Mouse (Mus musculus) G1E (cell line): Measurements from ENCODE around the gene Cebpb. TPM values are rescaled to one million over a fixed set of nuclear protein-coding genes. Genes with fewer than 3 reads are reported as not detected.
A peak's percentile ranks its signal among the peaks of the same experiment; 100 is the strongest.

ENCODE experiments used
- ATAC-seq: 2 replicates; pipeline ENCODE4 v1.8.0; 2016; ENCODE audit warnings: mild to moderate bottlenecking; ENCODE audit not compliant: insufficient number of reproducible peaks, poor library complexity, low FRiP score, severe bottlenecking; ENCODE audit errors: extremely low read depth
- DNase-seq: peaks from one replicate; pipeline ENCODE4 v3.0.0; 2012; ENCODE audit warnings: low spot score
- H3K27me3 ChIP-seq: 2 replicates; pipeline ENCODE4 v1.6.1; 2012; ENCODE audit warnings: mild to moderate bottlenecking, low read length, inconsistent platforms; ENCODE audit not compliant: insufficient read depth
- H3K36me3 ChIP-seq: replicated peaks from 2 replicates; pipeline ENCODE3; 2012; ENCODE audit warnings: mild to moderate bottlenecking, inconsistent platforms
- H3K4me1 ChIP-seq: 2 replicates; pipeline ENCODE4 v1.6.1; 2012; ENCODE audit warnings: low read depth, low read length, inconsistent platforms, mixed read lengths; ENCODE audit not compliant: insufficient read depth
- H3K4me3 ChIP-seq: 2 replicates; pipeline ENCODE4 v1.5.1; 2012; ENCODE audit warnings: low read depth, mild to moderate bottlenecking, inconsistent platforms, low read length, moderate library complexity, mixed read lengths
- H3K9me3 ChIP-seq: replicated peaks from 2 replicates; pipeline ENCODE4 v1.6.1; 2012; ENCODE audit warnings: inconsistent platforms
- CTCF ChIP-seq: IDR thresholded peaks from 2 replicates; pipeline ENCODE4 v1.5.1; 2012; ENCODE audit warnings: low read depth, low read length, inconsistent platforms, mixed read lengths
- GATA1 ChIP-seq: IDR thresholded peaks from 2 replicates; pipeline ENCODE4 v1.6.1; 2012; ENCODE audit warnings: borderline replicate concordance, low read length, inconsistent platforms, mixed read lengths
- GATA2 ChIP-seq: IDR thresholded peaks from 2 replicates; pipeline ENCODE4 v1.6.1; 2012; ENCODE audit warnings: low read depth, low read length, inconsistent platforms, borderline replicate concordance
- POLR2AphosphoS5 ChIP-seq: IDR thresholded peaks from 2 replicates; pipeline ENCODE4 v1.6.1; 2012; ENCODE audit warnings: low read depth, low read length, inconsistent platforms; ENCODE audit not compliant: insufficient replicate concordance
- TAL1 ChIP-seq: conservative IDR thresholded peaks from 2 replicates; pipeline ENCODE4 v1.6.1; 2012; ENCODE audit warnings: low read depth, low read length, inconsistent platforms, mixed read lengths
- polyA plus RNA-seq: library from polyadenylated mRNA; stranded (reverse); fragments of >175 nt; gene quantifications from 2 replicates; pipeline ENCODE4 v1.2.3, GENCODE M21; 2012
- total RNA-seq, 2 experiments: library from RNA; stranded (forward) in 1 of 2; stranded (reverse) in 1 of 2; fragments of 200-1000 nt in 1 of 2; fragments of >200 nt in 1 of 2; fragmentation: Nextera tagmentation in 1 of 2; gene quantifications; 2 replicates each; pipeline ENCODE4 v1.2.3; 2014 to 2017

Gene Cebpb
- total and polyA plus RNA-seq, 3 experiments, result 12.5 to 61.6 (median 12.9) TPM

DNA sequence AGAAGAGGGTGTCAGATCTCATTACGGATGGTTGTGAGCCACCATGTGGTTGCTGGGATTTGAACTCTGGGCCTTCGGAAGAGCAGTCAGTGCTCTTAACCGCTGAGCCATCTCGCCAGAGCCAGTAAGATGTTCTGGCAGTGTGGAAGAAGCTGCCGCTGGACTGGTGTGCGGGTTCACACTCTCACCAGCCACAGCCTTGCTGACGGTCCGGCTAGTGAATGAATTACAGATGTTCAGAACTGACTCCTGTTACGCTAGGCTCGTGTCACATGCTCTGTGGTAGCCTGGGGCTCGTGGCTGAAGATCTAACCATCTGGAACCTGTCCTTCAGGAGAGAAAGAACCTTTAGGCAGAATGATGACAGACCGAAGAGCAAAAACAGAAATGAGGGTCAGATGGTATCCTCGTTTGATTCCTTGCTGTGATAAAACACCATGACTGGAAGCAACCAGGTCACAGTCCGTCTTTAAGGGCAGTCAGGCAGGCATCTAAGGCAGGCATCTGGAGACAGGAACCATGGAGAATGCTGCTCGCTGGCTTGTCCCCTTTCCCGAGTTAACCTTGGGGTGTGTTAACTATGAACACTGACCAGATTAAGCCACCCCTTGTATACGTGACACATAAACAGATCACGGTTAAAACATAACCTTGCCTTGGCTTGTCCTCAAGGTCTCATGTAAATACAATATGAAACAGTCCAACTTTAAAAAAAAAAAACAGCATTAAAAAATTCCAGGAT is 22.6 kb upstream of the Cebpb start:
- peaks cover 13% of the 10 kb centered on the region for H3K4me1 ChIP-seq

GRCm38 (mm10) chr2:167668426-167668825 is 20.3 kb upstream of the Cebpb start:
- H3K9me3 ChIP-seq, result no peaks in the 10 kb centered on the region
- TF ChIP-seq TAL1, result no peak
- TF ChIP-seq CTCF, result no peak
- no peak for TF ChIP-seq GATA1
- TF ChIP-seq GATA2, result no peak
- no peak for TF ChIP-seq POLR2AphosphoS5
- H3K4me1 ChIP-seq, result peaks cover 14% of the 10 kb centered on the region
- ATAC-seq (no peak), DNase-seq (no peak)
- no peak overlapping the region for H3K4me3 ChIP-seq
- H3K27me3 ChIP-seq, result peaks cover 25% of the 10 kb centered on the region
- H3K36me3 ChIP-seq, result no peaks in the 10 kb centered on the region

More for the DNA sequence above, 22.6 kb upstream of the Cebpb start:
- DNase-seq (no peak), ATAC-seq (no peak)
- no peak overlapping the region for H3K4me3 ChIP-seq
- H3K27me3 ChIP-seq, result peaks cover 27% of the 10 kb centered on the region
- no peak for TF ChIP-seq POLR2AphosphoS5
- no peak for TF ChIP-seq GATA1
- TF ChIP-seq TAL1, result no peak
- TF ChIP-seq GATA2, result no peak
- no peaks in the 10 kb centered on the region for H3K9me3 ChIP-seq
- no peaks in the 10 kb centered on the region for H3K36me3 ChIP-seq

GRCm38 (mm10) chr2:167669398-167669797 is 19.3 kb upstream of the Cebpb start:
- no peak overlapping the region for H3K4me3 ChIP-seq
- peaks cover 2% of the 10 kb centered on the region for H3K36me3 ChIP-seq
- DNase-seq (no peak), ATAC-seq (no peak)
- H3K27me3 ChIP-seq, result peaks cover 25% of the 10 kb centered on the region
- TF ChIP-seq CTCF (no peak), TAL1 (no peak), GATA1 (no peak), POLR2AphosphoS5 (no peak), GATA2 (no peak)
- H3K9me3 ChIP-seq, result no peaks in the 10 kb centered on the region
- H3K4me1 ChIP-seq, result peaks cover 16% of the 10 kb centered on the region

DNA sequence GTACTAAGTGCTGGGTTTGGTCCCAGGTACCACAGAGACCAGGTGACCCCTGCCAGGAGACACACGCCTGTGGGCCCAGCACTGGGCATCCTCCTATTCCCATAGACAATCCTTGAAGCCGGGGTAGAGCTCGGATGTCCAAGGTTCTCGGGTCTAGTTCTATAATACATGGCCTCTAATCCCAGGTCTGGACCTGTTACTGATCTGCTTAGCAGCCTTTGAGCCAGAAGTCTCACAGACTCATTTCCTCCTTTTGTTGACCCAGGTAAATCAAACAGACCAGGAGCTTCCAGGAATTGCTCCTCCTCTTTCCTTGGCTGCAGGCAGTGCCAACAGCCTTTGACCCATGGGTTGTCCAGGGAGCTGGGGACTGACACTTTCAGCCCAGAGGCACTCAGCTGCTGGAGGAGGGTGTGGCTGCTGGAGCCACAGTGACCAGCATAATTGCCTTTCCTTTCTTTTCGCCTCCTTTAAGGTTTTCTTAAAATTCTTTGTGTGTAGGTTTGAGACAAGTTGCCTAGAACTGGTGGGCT is 17.5 kb upstream of the Cebpb start:
- H3K9me3 ChIP-seq, result no peaks in the 10 kb centered on the region
- no peak for DNase-seq
- no peak for ATAC-seq

GRCm38 (mm10) chr2:167672212-167672685 is 16.5 kb upstream of the Cebpb start:
- Histone ChIP-seq H3K4me1 (peaks cover 19% of the 10 kb centered on the region), H3K4me3 (no peak overlapping the region), H3K27me3 (peaks cover 14% of the 10 kb centered on the region), H3K9me3 (no peaks in the 10 kb centered on the region), H3K36me3 (peaks cover 5% of the 10 kb centered on the region)
- ATAC-seq (peak; percentile 80), DNase-seq (no peak)
- TF ChIP-seq TAL1 (no peak), CTCF (no peak), POLR2AphosphoS5 (no peak), GATA1 (no peak), GATA2 (no peak)

More for the DNA sequence above, 17.5 kb upstream of the Cebpb start:
- Histone ChIP-seq H3K36me3 (peaks cover 4% of the 10 kb centered on the region), H3K4me3 (no peak overlapping the region), H3K27me3 (peaks cover 18% of the 10 kb centered on the region), H3K4me1 (peaks cover 19% of the 10 kb centered on the region)
- no peak for TF ChIP-seq GATA2
- no peak for TF ChIP-seq TAL1
- no peak for TF ChIP-seq CTCF
- no peak for TF ChIP-seq GATA1
- no peak for TF ChIP-seq POLR2AphosphoS5

DNA sequence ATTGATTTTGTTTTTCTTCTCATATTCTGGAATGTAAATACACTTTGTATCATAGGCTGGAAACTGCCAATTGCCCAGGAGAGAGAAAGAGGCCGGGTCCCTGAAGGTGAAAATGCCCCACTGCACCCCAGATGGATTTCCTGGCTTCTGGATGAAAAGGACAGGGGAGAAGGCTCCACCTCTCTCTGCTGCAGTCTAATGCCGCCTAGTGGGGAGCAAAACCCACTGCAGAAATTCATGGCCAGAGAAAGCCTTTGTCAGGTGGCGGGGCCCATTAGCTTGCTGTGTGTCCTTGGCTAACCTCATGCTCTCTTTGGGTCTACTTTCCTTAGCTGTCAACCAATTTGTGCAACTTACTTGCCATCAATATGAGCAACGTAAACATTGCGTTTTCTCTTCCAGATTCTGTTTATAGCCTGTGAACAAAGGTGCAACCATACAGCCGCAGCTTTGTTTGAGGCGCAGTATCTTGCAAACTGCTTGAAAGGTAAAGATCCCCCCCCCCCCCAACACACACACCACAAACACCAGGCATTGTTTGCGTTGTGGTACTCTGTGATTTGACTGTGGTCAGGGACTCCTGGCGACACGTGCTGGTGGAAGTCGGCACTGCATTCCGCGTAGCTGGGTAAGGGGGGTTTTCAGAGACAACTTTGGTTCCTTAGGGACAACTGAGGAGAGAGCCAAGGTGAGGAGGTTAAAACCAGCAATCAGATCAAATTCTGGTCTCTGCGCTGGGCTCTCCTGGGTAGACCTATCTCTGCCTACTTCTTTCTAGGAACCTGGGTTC is 13.4 kb upstream of the Cebpb start:
- H3K4me3 ChIP-seq, result no peak overlapping the region
- ATAC-seq (no peak), DNase-seq (no peak)
- TF ChIP-seq GATA2 (no peak), TAL1 (no peak), CTCF (peak; percentile 38; the same call in 1 of the 2 replicates)
- peaks cover 11% of the 10 kb centered on the region for H3K36me3 ChIP-seq
- peaks cover 8% of the 10 kb centered on the region; the same call in 1 of the 2 replicates for H3K27me3 ChIP-seq
- no peaks in the 10 kb centered on the region for H3K9me3 ChIP-seq
- peaks cover 25% of the 10 kb centered on the region for H3K4me1 ChIP-seq
